Mouse (Mus musculus) neutrophil, adult 5-6 weeks (primary cell): Measurements from ENCODE around the gene Zfp119b. TPM values are rescaled to one million over a fixed set of nuclear protein-coding genes. Genes with fewer than 3 reads are reported as not detected.
"Not testable (repeated sequence)": the region's sequence is repeated elsewhere in the genome, so short reads cannot be mapped to it uniquely, and the experiment has no call there.

Source experiments
- ATAC-seq: fragments of 151-379, 151-347 bp; 2 replicates; pipeline ENCODE4 v1.8.0; 2017; ENCODE audit warnings: mild to moderate bottlenecking, moderate TSS enrichment; ENCODE audit not compliant: insufficient number of reproducible peaks, poor library complexity, low FRiP score, severe bottlenecking; ENCODE audit errors: extremely low read depth
- total RNA-seq: library from RNA; stranded (forward); fragments of 200-1000 nt; gene quantifications from 2 replicates; pipeline ENCODE4 v1.2.3, GENCODE M21; 2017

Zfp119b gene
- total RNA-seq, 1 experiment from 2014 or later = 17.6 TPM

GRCm38 (mm10) chr17:55906669-55907068, 42.6 kb downstream of the Zfp119b start:
- no peak for ATAC-seq

- ATAC-seq = no peak
Observed at GRCm38 (mm10) chr17:55904131-55904530, 45.2 kb downstream of the Zfp119b start.

DNA sequence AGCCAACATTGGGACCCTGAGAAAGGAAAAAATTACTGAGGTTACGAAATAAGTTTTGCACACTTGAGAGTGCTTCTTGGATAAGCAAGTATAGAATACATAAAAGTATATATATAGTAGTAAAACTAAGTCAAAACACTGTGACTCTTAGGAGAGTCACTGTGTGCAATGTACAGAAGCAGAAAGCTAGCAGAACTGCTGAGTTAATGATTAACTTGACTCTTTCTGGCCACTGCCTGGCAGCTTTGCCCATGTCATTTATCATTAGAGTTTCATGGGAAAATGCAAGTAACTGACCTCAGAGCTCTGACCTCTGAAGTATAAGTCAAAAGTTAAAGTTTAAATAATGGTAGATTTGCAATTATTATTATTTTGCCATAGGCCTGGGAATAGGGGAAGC, 45.6 kb downstream of the Zfp119b start:
- no peak for ATAC-seq

- ATAC-seq = no peak
Observed at GRCm38 (mm10) chr17:55903087-55903486, 46.2 kb downstream of the Zfp119b start.

DNA sequence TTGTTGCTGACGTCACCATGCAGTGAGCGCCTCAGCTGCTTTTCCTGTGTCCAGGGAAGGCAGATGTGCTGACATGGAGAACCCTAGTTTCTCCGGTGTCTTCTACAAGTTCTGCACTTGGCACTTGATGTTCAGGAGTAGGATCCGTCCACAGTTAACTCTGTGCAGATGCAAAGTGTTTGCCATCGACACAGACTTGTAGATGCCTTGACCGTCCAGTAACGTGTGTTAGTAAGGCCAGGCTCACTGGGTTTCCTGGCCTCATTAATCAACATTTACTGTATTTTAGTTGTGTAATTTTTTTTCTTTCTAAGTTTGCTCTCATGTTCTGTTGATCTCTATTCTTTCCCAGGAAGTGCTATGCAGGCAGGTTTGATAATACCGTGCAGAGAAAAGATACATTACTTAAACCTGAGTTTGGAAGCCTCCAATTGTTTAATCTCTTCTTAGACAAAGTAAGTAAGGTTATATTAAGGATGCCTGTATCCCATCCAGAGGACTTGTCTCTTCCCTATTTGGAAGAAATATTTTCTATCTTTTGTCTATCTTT, 56.8 kb downstream of the Zfp119b start:
- not testable (repeated sequence) for ATAC-seq

Other genes starting within 250 kb of the Zfp119b start
- gene Pot1b, start 236.9 kb downstream of the Zfp119b start, total RNA-seq = 61.0 and 63.1 TPM in 2 replicates
- gene Adgre4, start 199.5 kb downstream of the Zfp119b start, total RNA-seq = 9.4 and 12.0 TPM in 2 replicates
- gene Zfp119a, start 70.6 kb downstream of the Zfp119b start, total RNA-seq = 8.3 and 11.8 TPM in 2 replicates
- gene Zfp959, start 57.4 kb downstream of the Zfp119b start, total RNA-seq = 46.8 and 51.0 TPM in 2 replicates
- 19.0 and 30.3 TPM in 2 replicates for gene Ebi3, start 3.1 kb upstream of the Zfp119b start, total RNA-seq
- 19.8 and 20.5 TPM in 2 replicates for gene Yju2, start 9.6 kb upstream of the Zfp119b start, total RNA-seq
- 1.4 and 1.7 TPM in 2 replicates for gene Shd, start 21.0 kb upstream of the Zfp119b start, total RNA-seq
- not detected in 2 replicates for gene Fsd1, start 37.0 kb upstream of the Zfp119b start, total RNA-seq
- gene Stap2, start 56.1 kb upstream of the Zfp119b start, total RNA-seq = 1.6 TPM in 1 of 2 replicates, not detected in the other
- 64.9 and 86.9 TPM in 2 replicates for gene Mpnd, start 56.2 kb upstream of the Zfp119b start, total RNA-seq
- 44.8 and 48.6 TPM in 2 replicates for gene Sh3gl1, start 87.1 kb upstream of the Zfp119b start, total RNA-seq
- 1.4 TPM in 2 replicates for gene Chaf1a, start 90.9 kb upstream of the Zfp119b start, total RNA-seq
- 31.3 and 49.5 TPM in 2 replicates for gene Ubxn6, start 125.5 kb upstream of the Zfp119b start, total RNA-seq
- gene Hdgfl2, start 130.1 kb upstream of the Zfp119b start, total RNA-seq = 153 and 189 TPM in 2 replicates
- gene Plin4, start 160.3 kb upstream of the Zfp119b start, total RNA-seq = 1.1 and 1.2 TPM in 2 replicates
- 3.4 and 4.0 TPM in 2 replicates for gene Plin5, start 168.1 kb upstream of the Zfp119b start, total RNA-seq
- 126 and 131 TPM in 2 replicates for gene Lrg1, start 172.5 kb upstream of the Zfp119b start, total RNA-seq
- gene Sema6b, start 190.8 kb upstream of the Zfp119b start, total RNA-seq = 11.3 and 11.5 TPM in 2 replicates
- gene Tnfaip8l1, start 213.0 kb upstream of the Zfp119b start, total RNA-seq = 1.3 and 1.4 TPM in 2 replicates
- gene Mydgf, start 234.4 kb upstream of the Zfp119b start, total RNA-seq = 13.9 and 18.0 TPM in 2 replicates